Mouse (Mus musculus): ENCODE data around the gene Tnrc18. TPM values are rescaled to one million over a fixed set of nuclear protein-coding genes. Genes with fewer than 3 reads are reported as not detected.

Gene Tnrc18
- polyA plus RNA-seq, 1 experiment from 2014 or later, result 40.4 TPM

DNA sequence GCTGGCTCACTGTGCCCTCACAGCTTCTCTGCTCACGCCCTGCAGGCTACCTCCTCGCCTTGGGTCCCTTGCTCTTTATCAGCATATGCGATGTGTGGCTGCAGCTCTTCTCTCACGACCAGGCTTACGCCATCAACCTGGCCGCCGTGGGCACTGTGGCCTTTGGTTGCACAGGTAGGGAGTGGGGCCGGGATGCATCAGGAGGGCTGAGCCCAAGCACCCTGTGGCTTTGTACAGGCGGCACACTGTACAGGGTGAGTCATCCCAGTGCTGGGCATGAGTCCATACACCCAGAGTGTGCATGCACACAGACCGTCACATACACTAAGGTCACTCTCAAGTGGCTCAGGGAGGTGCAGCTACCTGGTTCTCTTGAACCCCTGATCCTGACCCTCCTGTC, 103.5 kb downstream of the Tnrc18 start:
- ATAC-seq (ENCODE audit: insufficient read depth) (no peak), DNase-seq (no peak)
- 82% methylated on average over 10 of the region's 10 CpGs for WGBS

DNA sequence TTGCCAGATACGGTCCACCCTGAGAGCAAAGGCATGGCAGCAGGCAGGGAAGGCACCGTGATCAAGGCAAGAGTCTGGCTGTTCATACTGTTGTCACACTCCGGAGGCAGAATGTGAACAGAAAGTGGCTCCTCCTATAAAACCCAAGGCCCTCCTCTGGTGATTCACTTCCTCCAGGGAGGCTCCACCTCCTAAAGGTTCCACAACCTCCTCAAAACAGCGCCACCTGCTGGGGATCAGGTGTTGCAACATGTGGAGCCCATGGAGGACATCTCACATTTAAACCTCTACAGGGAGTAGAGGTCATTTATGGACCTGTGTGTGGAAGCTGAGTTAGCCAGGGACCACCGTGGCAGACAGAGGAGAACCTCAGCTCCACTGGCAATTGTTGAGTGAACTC, 105.1 kb downstream of the Tnrc18 start:
- Histone ChIP-seq H3K27ac (ENCODE audit: low read depth) (no peak overlapping the region), H3K36me3 (ENCODE audit: insufficient read depth) (no peaks in the 10 kb centered on the region), H3K9me3 (ENCODE audit: low read depth, low read length) (no peaks in the 10 kb centered on the region), H3K4me1 (ENCODE audit: insufficient read depth) (no peaks in the 10 kb centered on the region), H3K27me3 (ENCODE audit: insufficient read depth, low read length) (no peaks in the 10 kb centered on the region), H3K9ac (no peak overlapping the region), H3K4me3 (ENCODE audit: low read depth, low read length) (no peak overlapping the region), H3K4me2 (no peak overlapping the region)
- ATAC-seq (ENCODE audit: insufficient read depth) (no peak), DNase-seq (no peak)
- TF ChIP-seq CTCF (IDR thresholded peaks at IDR 0.05; ENCODE audit: low read depth), result peak; percentile 42
- WGBS, result 82% methylated on average over 5 of the region's 5 CpGs

More for the DNA sequence above, 103.5 kb downstream of the Tnrc18 start:
- Histone ChIP-seq H3K9me3 (ENCODE audit: low read depth, low read length) (no peaks in the 10 kb centered on the region), H3K4me1 (ENCODE audit: insufficient read depth) (no peaks in the 10 kb centered on the region), H3K27me3 (ENCODE audit: insufficient read depth, low read length) (no peaks in the 10 kb centered on the region), H3K9ac (no peak overlapping the region), H3K4me2 (no peak overlapping the region), H3K4me3 (ENCODE audit: low read depth, low read length) (no peak overlapping the region), H3K36me3 (ENCODE audit: insufficient read depth) (no peaks in the 10 kb centered on the region), H3K27ac (ENCODE audit: low read depth) (no peak overlapping the region)
- TF ChIP-seq CTCF (IDR thresholded peaks at IDR 0.05; ENCODE audit: low read depth), result no peak

DNA sequence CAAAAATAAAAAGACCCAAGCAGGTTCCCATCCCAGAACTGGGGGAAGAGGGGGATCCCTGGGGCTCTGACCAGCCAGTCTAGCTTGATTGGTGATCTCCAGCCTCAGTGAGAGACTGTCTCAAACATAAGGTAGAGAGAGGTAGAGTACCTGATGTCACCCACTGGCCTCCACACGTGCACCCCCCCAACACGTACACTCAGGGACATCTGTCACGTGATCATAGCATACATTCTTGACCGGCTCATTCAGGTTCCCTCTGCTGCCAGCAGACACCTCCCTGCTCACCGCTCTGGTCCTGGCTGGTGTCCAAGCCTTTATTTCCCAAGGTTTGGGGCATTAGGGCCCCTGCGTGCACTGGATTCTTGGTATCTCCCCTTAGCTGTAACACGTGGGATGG, 108.0 kb downstream of the Tnrc18 start:
- Histone ChIP-seq H3K27ac (ENCODE audit: low read depth) (no peak overlapping the region), H3K27me3 (ENCODE audit: insufficient read depth, low read length) (no peaks in the 10 kb centered on the region), H3K4me3 (ENCODE audit: low read depth, low read length) (no peak overlapping the region), H3K9me3 (ENCODE audit: low read depth, low read length) (no peaks in the 10 kb centered on the region), H3K36me3 (ENCODE audit: insufficient read depth) (no peaks in the 10 kb centered on the region), H3K4me1 (ENCODE audit: insufficient read depth) (no peaks in the 10 kb centered on the region), H3K9ac (no peak overlapping the region), H3K4me2 (no peak overlapping the region)
- WGBS, result 72% methylated on average over 7 of the region's 7 CpGs
- DNase-seq, result no peak
- no peak for ATAC-seq (ENCODE audit: insufficient read depth)
- no peak for TF ChIP-seq CTCF (IDR thresholded peaks at IDR 0.05; ENCODE audit: low read depth)

DNA sequence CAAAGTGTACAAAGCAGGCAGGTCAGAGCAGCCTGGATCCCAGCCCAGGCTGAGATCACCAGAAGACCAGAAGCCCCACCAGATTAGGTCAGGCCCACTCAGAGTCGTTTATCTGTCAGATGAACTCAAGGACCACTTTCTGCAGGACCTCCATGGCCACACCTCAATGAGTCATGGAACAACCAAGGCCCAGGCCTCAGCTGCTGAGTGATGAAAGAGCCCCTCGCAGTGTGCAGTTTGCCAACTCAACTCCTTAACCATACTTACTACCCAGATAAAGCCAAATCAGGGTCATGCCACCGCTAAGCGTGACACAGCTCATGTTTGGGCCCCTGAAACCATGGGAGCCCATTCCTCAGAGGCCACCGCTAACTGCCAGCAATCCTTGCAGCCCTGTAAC, 109.8 kb downstream of the Tnrc18 start:
- Histone ChIP-seq H3K9ac (no peak overlapping the region), H3K4me3 (ENCODE audit: low read depth, low read length) (no peak overlapping the region), H3K27ac (ENCODE audit: low read depth) (no peak overlapping the region), H3K4me2 (no peak overlapping the region), H3K9me3 (ENCODE audit: low read depth, low read length) (no peaks in the 10 kb centered on the region), H3K27me3 (ENCODE audit: insufficient read depth, low read length) (peaks cover 2% of the 10 kb centered on the region; the same call in 1 of the 2 replicates), H3K36me3 (ENCODE audit: insufficient read depth) (no peaks in the 10 kb centered on the region), H3K4me1 (ENCODE audit: insufficient read depth) (no peaks in the 10 kb centered on the region; the same call in 1 of the 2 replicates)
- 89% methylated on average over 5 of the region's 5 CpGs for WGBS
- DNase-seq (no peak), ATAC-seq (ENCODE audit: insufficient read depth) (no peak)
- no peak for TF ChIP-seq CTCF (IDR thresholded peaks at IDR 0.05; ENCODE audit: low read depth)

DNA sequence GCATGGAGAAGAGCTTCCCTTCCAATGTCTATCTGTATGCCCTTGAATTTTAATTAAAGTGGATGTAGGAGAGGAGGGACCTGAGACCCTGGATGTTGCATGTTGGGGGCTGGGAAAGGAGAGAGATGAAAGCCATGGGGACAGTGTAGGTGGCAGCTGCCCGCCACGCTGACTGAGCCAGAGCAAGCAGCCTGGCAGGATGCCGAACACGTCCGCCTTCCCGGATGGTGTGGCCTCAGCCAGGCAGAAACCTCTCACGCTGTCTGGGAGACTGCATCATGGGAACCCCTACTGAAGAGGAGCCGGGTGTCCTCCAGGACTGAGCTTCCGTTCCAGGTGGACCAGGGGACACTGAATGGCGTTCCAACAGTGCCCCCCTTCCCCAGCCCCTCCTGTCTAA, 113.9 kb downstream of the Tnrc18 start:
- TF ChIP-seq CTCF (IDR thresholded peaks at IDR 0.05; ENCODE audit: low read depth), result no peak
- Histone ChIP-seq H3K9ac (no peak overlapping the region), H3K4me3 (ENCODE audit: low read depth, low read length) (no peak overlapping the region), H3K36me3 (ENCODE audit: insufficient read depth) (no peaks in the 10 kb centered on the region), H3K27me3 (ENCODE audit: insufficient read depth, low read length) (peaks cover 16% of the 10 kb centered on the region; the same call in 1 of the 2 replicates), H3K4me1 (ENCODE audit: insufficient read depth) (peaks cover 5% of the 10 kb centered on the region; the same call in 1 of the 2 replicates), H3K9me3 (ENCODE audit: low read depth, low read length) (no peaks in the 10 kb centered on the region), H3K27ac (ENCODE audit: low read depth) (no peak overlapping the region), H3K4me2 (no peak overlapping the region)
- WGBS, result 90% methylated on average over 10 of the region's 10 CpGs
- ATAC-seq (ENCODE audit: insufficient read depth) (no peak), DNase-seq (no peak)

DNA sequence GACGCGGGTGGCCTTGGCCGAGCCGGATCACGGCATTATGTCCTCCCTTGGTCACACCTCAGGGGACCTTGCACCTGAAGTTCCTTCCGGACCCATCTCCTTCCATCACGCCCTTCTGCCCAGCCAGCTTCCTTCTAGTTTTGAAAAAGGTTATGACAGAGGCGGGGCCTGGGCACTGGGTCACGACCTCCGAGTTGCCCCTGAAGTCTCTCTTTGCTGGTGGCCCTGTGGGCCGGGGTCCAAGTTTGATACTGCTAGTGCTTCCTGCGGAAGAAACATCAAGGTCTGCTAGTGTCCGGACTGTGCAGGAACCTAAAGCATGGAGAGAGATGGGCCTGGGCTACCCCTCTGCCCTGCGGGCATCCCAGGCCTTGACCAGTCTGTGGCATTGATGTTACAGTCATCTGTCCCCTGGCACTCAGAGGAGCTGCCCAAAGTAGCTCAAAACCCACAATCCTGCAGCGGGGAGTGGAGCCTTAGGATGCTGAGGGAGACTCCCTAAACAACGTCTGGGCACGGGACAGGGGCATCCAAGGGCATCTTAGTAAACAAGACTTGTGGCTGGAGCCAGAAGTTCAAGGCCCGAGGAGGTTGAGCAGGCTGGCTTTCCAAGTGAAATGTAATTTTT, 114.8 kb downstream of the Tnrc18 start:
- ATAC-seq (ENCODE audit: insufficient read depth), result no peak
- Histone ChIP-seq H3K9ac (peak overlapping the region; percentile 60), H3K4me2 (peak overlapping the region; percentile 97), H3K4me3 (ENCODE audit: low read depth, low read length) (peak overlapping the region; percentile 58), H3K9me3 (ENCODE audit: low read depth, low read length) (no peaks in the 10 kb centered on the region), H3K27me3 (ENCODE audit: insufficient read depth, low read length) (peaks cover 16% of the 10 kb centered on the region; the same call in 1 of the 2 replicates), H3K4me1 (ENCODE audit: insufficient read depth) (peaks cover 5% of the 10 kb centered on the region; the same call in 1 of the 2 replicates), H3K27ac (ENCODE audit: low read depth) (no peak overlapping the region), H3K36me3 (ENCODE audit: insufficient read depth) (no peaks in the 10 kb centered on the region)
- DNase-seq, result no peak
- TF ChIP-seq CTCF (IDR thresholded peaks at IDR 0.05; ENCODE audit: low read depth), result no peak
- 18% methylated on average over 18 of the region's 18 CpGs for WGBS

DNA sequence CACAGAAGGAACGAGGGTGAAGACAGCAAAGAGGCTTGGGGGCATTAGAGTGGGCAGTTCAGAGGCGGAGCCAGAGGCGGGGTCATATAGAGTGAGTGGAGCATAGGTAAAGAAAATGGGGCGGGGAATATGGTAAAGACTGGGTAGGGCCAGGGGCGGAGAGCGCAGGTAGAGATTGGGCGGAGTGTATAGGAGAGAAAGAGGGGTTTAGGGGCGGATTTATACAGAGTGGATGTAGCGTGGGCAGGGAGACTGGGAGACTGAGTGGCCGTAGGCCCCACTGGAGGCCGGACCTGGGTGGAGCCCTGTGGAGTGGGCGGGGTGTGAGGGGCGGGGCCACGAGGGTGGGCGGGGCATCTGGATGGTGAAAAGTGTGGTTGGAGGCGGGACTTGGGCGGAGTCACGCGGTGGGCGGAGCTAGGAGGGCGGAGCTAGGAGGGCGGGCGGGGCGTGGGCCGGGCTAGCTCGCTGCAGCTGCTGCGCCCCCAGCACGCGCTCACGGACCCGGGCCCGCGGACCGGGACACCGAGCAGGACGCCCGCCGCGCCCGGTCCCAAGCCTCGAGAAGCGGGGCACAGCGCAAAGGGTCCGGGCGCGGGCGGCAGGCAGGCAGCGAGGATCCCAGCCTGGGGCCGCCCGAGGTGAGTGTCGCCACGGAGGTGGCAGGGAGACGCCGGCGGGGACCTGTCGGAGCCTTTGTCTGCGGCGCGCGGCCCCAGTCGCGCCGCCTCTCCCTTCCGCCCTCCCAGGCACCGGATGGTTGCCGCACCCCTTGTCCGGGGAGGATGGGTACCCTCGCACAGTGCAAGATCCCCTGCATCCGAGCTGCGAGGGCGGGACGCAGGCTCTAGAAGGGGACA, 115.6 kb downstream of the Tnrc18 start:
- H3K9me3 ChIP-seq (ENCODE audit: low read depth, low read length), result no peaks in the 10 kb centered on the region
- DNase-seq (peak; percentile 67), ATAC-seq (ENCODE audit: insufficient read depth) (peak; percentile 90)
- TF ChIP-seq CTCF (IDR thresholded peaks at IDR 0.05; ENCODE audit: low read depth), result no peak
- peak overlapping the region; percentile 60 for H3K9ac ChIP-seq
- under 1% methylated on average over 61 of the region's 72 CpGs for WGBS
- H3K4me1 ChIP-seq (ENCODE audit: insufficient read depth), result peaks cover 5% of the 10 kb centered on the region; the same call in 1 of the 2 replicates
- H3K36me3 ChIP-seq (ENCODE audit: insufficient read depth), result no peaks in the 10 kb centered on the region
- H3K4me2 ChIP-seq, result peak overlapping the region; percentile 97
- H3K27me3 ChIP-seq (ENCODE audit: insufficient read depth, low read length), result peaks cover 16% of the 10 kb centered on the region; the same call in 1 of the 2 replicates
- H3K4me3 ChIP-seq (ENCODE audit: low read depth, low read length), result peak overlapping the region; percentile 58
- no peak overlapping the region for H3K27ac ChIP-seq (ENCODE audit: low read depth)
